Mouse (Mus musculus): ENCODE measurements around the gene Rpl23a. TPM values are rescaled to one million over a fixed set of nuclear protein-coding genes. Genes with fewer than 3 reads are reported as not detected.

Rpl23a gene
- polyA plus RNA-seq, 1 experiment from 2014 or later, result 1,297 TPM

Small RNAs within 50 kb of the gene (microRNA-seq; reads per million reads assigned to microRNA genes)
- not detected for gene Mir7653

Other genes with a start within 250 kb of the Rpl23a start
- gene Phf12, start 200.8 kb downstream of the Rpl23a start, polyA plus RNA-seq (2015; fragmentation: Nextera tagmentation; extraction: Ambion mirVana), result 15.5 and 15.9 TPM in 2 replicates
- gene Dhrs13, start 151.3 kb downstream of the Rpl23a start, polyA plus RNA-seq (2015; fragmentation: Nextera tagmentation; extraction: Ambion mirVana), result 18.7 and 19.8 TPM in 2 replicates
- 65.9 and 67.2 TPM in 2 replicates for gene Flot2, start 145.7 kb downstream of the Rpl23a start, polyA plus RNA-seq (2015; fragmentation: Nextera tagmentation; extraction: Ambion mirVana)
- 34.3 and 36.4 TPM in 2 replicates for gene Eral1, start 103.2 kb downstream of the Rpl23a start, polyA plus RNA-seq (2015; fragmentation: Nextera tagmentation; extraction: Ambion mirVana)
- 12.4 and 13.9 TPM in 2 replicates for gene Fam222b, start 88.9 kb downstream of the Rpl23a start, polyA plus RNA-seq (2015; fragmentation: Nextera tagmentation; extraction: Ambion mirVana)
- gene Traf4, start 18.0 kb downstream of the Rpl23a start, polyA plus RNA-seq (2015; fragmentation: Nextera tagmentation; extraction: Ambion mirVana), result 82.4 and 88.4 TPM in 2 replicates
- 19.2 and 20.3 TPM in 2 replicates for gene Nek8, start 6.9 kb downstream of the Rpl23a start, polyA plus RNA-seq (2015; fragmentation: Nextera tagmentation; extraction: Ambion mirVana)
- 20.2 and 22.9 TPM in 2 replicates for gene Tlcd1, start 6.9 kb downstream of the Rpl23a start, polyA plus RNA-seq (2015; fragmentation: Nextera tagmentation; extraction: Ambion mirVana)
- 141 and 147 TPM in 2 replicates for gene Rab34, start 4.8 kb upstream of the Rpl23a start, polyA plus RNA-seq (2015; fragmentation: Nextera tagmentation; extraction: Ambion mirVana)
- gene Proca1, start 9.8 kb upstream of the Rpl23a start, polyA plus RNA-seq (2015; fragmentation: Nextera tagmentation; extraction: Ambion mirVana), result 4.4 and 4.7 TPM in 2 replicates
- 79.9 and 84.1 TPM in 2 replicates for gene Sdf2, start 62.2 kb upstream of the Rpl23a start, polyA plus RNA-seq (2015; fragmentation: Nextera tagmentation; extraction: Ambion mirVana)
- 23.7 and 25.5 TPM in 2 replicates for gene Supt6, start 62.4 kb upstream of the Rpl23a start, polyA plus RNA-seq (2015; fragmentation: Nextera tagmentation; extraction: Ambion mirVana)
- 71.1 and 75.9 TPM in 2 replicates for gene 2610507B11Rik, start 78.2 kb upstream of the Rpl23a start, polyA plus RNA-seq (2015; fragmentation: Nextera tagmentation; extraction: Ambion mirVana)
- gene BC030499, start 107.3 kb upstream of the Rpl23a start, polyA plus RNA-seq (2015; fragmentation: Nextera tagmentation; extraction: Ambion mirVana), result 0.10 and 0.25 TPM in 2 replicates
- 44.8 and 49.9 TPM in 2 replicates for gene Spag5, start 117.9 kb upstream of the Rpl23a start, polyA plus RNA-seq (2015; fragmentation: Nextera tagmentation; extraction: Ambion mirVana)
- gene Aldoc, start 139.4 kb upstream of the Rpl23a start, polyA plus RNA-seq (2015; fragmentation: Nextera tagmentation; extraction: Ambion mirVana), result 7.7 and 8.1 TPM in 2 replicates
- 75.5 and 78.5 TPM in 2 replicates for gene Pigs, start 144.8 kb upstream of the Rpl23a start, polyA plus RNA-seq (2015; fragmentation: Nextera tagmentation; extraction: Ambion mirVana)
- gene Unc119, start 159.9 kb upstream of the Rpl23a start, polyA plus RNA-seq (2015; fragmentation: Nextera tagmentation; extraction: Ambion mirVana), result 33.4 and 35.7 TPM in 2 replicates
- 0.35 and 1.9 TPM in 2 replicates for gene Foxn1, start 203.0 kb upstream of the Rpl23a start, polyA plus RNA-seq (2015; fragmentation: Nextera tagmentation; extraction: Ambion mirVana)
- gene Slc13a2, start 238.6 kb upstream of the Rpl23a start, polyA plus RNA-seq (2015; fragmentation: Nextera tagmentation; extraction: Ambion mirVana), result 0.06 and 0.12 TPM in 2 replicates

Data from lung, embryonic 15.5 days (tissue).